Mouse (Mus musculus) forebrain, postnatal 0 days (tissue): ENCODE results near the gene Odf3l2. TPM values are rescaled to one million over a fixed set of nuclear protein-coding genes. Genes with fewer than 3 reads are reported as not detected.

ENCODE experiments used
- ATAC-seq: fragments of 200-750 bp; cut with Nextera tagmentation; 2 replicates; pipeline ENCODE4 v1.8.0; 2017; ENCODE audit warnings: mild to moderate bottlenecking, moderate library complexity
- DNase-seq: peaks from one replicate; pipeline ENCODE4 v3.0.0-alpha.2; 2015
- H3K27ac ChIP-seq: fragments of 300-500 bp; sonication (generic); 2 replicates; pipeline ENCODE4 v1.5.1; 2014; ENCODE audit warnings: low read depth, mild to moderate bottlenecking, antibody characterized with exemption, low read length, moderate library complexity, mixed read lengths
- H3K27me3 ChIP-seq: fragments of 300-500 bp; sonication (generic); 2 replicates; pipeline ENCODE4 v1.6.1; 2014; ENCODE audit warnings: mild to moderate bottlenecking, low read length, mixed read lengths; ENCODE audit not compliant: insufficient read depth
- H3K36me3 ChIP-seq: fragments of 300-500 bp; sonication (generic); 2 replicates; pipeline ENCODE4 v1.6.1; 2014; ENCODE audit warnings: mild to moderate bottlenecking, moderate library complexity; ENCODE audit not compliant: insufficient read depth
- H3K4me1 ChIP-seq: fragments of 300-500 bp; sonication (generic); 2 replicates; pipeline ENCODE4 v1.6.1; 2014; ENCODE audit warnings: antibody characterized with exemption; ENCODE audit not compliant: insufficient read depth
- H3K4me2 ChIP-seq: fragments of 300-500 bp; sonication (generic); 2 replicates; pipeline ENCODE4 v1.6.1; 2014; ENCODE audit warnings: low read depth, mild to moderate bottlenecking, moderate library complexity
- H3K4me3 ChIP-seq: fragments of 300-500 bp; sonication (generic); 2 replicates; pipeline ENCODE4 v1.5.1; 2014; ENCODE audit warnings: low read depth, low read length, mixed read lengths
- H3K9ac ChIP-seq: fragments of 300-500 bp; sonication (generic); 2 replicates; pipeline ENCODE4 v1.6.1; 2014; ENCODE audit warnings: mild to moderate bottlenecking
- H3K9me3 ChIP-seq: fragments of 300-500 bp; sonication (generic); 2 replicates; pipeline ENCODE4 v1.6.1; 2016; ENCODE audit warnings: low read length
- CTCF ChIP-seq: sonication (generic); IDR thresholded peaks from 2 replicates; pipeline ENCODE4 v1.5.1; 2016; ENCODE audit warnings: antibody characterized with exemption, control low read depth, low read depth
- WGBS: fragments of 180-500 bp; shearing (Covaris S2); extraction: QIAGEN DNeasy Blood & Tissue Kit; methylation state at CpG from one replicate; pipeline ENCODE4 v1.1.7; 2014; 5-methylcytosine and 5-hydroxymethylcytosine counted together
- polyA plus RNA-seq: library from polyadenylated mRNA; unstranded; fragments of >200 nt; fragmentation: Nextera tagmentation; extraction: Ambion mirVana; gene quantifications from 2 replicates; pipeline ENCODE4 v1.2.1, GENCODE M21; 2015
- total RNA-seq: library from RNA; depleted of rRNA; stranded (reverse); fragments of >200 nt; gene quantifications from 2 replicates; pipeline ENCODE4 v1.2.3, GENCODE M21; 2014; rRNA removed

Gene Odf3l2
- total RNA-seq (0.38 and 0.52 TPM in 2 replicates), polyA plus RNA-seq (0.44 and 0.81 TPM in 2 replicates)

DNA sequence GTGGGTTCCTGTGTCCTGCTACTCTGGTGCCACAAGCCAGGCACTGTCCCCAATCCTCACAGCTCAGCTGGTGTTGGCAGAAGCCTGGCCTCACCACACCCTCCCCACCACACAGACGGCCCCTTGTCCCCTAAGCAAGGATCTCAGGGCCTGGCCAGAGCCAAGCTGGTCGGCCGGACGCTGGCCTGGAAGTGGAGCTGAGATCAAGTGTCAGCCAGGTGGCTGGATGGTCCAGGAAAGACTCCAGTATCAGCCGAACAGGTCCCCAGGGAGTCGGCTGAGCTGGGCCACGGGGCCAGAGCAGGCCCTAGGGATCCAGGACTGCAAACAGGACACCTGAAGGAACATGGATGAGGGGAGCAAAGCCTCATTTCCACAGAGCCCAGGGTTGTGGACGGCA lies at the start of gene Odf3l2:
Odf3l2 (minus strand) TSS at position 28 of the 400 bp plus-strand sequence.
- Histone ChIP-seq H3K4me1 (no peaks in the 10 kb centered on the region), H3K9me3 (no peaks in the 10 kb centered on the region), H3K4me3 (no peak within 1 kb of the TSS), H3K4me2 (no peak within 1 kb of the TSS), H3K27ac (no peak within 1 kb of the TSS), H3K9ac (no peak within 1 kb of the TSS), H3K36me3 (no peaks in the 10 kb centered on the region), H3K27me3 (no peaks in the 10 kb centered on the region)
- no peak for ATAC-seq
- no peak for DNase-seq
- TF ChIP-seq CTCF, result no peak
- WGBS, result 79% methylated on average over 8 of the region's 8 CpGs

DNA sequence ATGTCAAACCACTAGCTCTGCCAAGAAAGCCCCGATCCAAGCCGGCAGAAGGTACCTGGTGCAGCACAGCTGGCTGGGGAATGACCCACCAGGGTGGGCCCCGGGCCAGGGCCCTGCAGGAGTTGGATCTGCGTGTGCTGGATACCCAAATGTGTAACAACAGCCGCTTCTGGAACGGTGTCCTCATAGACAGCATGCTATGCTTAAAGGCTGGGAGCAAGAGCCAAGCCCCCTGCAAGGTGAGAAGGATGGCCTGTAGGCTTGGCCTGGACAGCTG lies 48.8 kb upstream of the Odf3l2 start:
- Histone ChIP-seq H3K9ac (no peak overlapping the region), H3K4me1 (peaks cover 6% of the 10 kb centered on the region; the same call in 1 of the 2 replicates), H3K27me3 (no peaks in the 10 kb centered on the region), H3K9me3 (no peaks in the 10 kb centered on the region), H3K27ac (no peak overlapping the region), H3K4me2 (no peak overlapping the region), H3K36me3 (peaks cover 6% of the 10 kb centered on the region), H3K4me3 (no peak overlapping the region)
- WGBS, result 76% methylated on average over 6 of the region's 6 CpGs
- ATAC-seq (no peak), DNase-seq (no peak)
- TF ChIP-seq CTCF, result no peak

- WGBS, result 76% methylated on average over 12 of the region's 12 CpGs
- H3K4me2 ChIP-seq, result no peak overlapping the region
- H3K4me3 ChIP-seq, result no peak overlapping the region
- H3K4me1 ChIP-seq, result peaks cover 6% of the 10 kb centered on the region; the same call in 1 of the 2 replicates
- H3K27me3 ChIP-seq, result no peaks in the 10 kb centered on the region
- no peak for TF ChIP-seq CTCF
- H3K36me3 ChIP-seq, result peaks cover 11% of the 10 kb centered on the region
- no peak for DNase-seq
- H3K9ac ChIP-seq, result no peak overlapping the region
- no peak for ATAC-seq
- H3K27ac ChIP-seq, result no peak overlapping the region
- H3K9me3 ChIP-seq, result no peaks in the 10 kb centered on the region
Measured at GRCm38 (mm10) chr10:79693580-79694378, 48.2 kb upstream of the Odf3l2 start.

DNA sequence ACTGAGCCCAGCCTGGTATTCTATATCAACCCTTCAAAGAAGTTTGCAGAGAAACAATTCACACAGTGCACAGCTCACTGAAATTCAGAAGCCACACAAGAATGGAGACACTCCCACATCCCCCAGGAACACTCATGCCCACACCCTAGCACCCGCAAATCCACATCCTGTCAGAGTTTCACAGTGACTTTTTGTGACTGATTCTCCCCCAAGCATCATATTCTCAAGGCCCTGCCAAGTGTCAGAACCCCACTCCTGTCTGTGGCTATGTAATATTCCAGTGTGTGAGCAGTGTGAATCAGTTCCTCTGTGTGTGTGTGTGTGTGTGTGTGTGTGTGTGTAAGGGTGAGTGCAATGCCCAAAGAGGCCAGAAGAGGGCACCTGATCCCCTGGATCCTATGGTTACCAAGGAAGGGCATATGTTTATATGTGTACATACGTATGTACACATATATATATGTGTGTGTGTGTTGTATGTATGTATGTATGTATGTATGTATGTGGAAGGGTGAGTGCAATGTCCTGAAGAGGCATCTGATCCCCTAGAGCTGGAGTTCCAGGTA lies 46.5 kb upstream of the Odf3l2 start:
- Histone ChIP-seq H3K4me2 (no peak overlapping the region), H3K27ac (no peak overlapping the region), H3K36me3 (peaks cover 28% of the 10 kb centered on the region), H3K27me3 (no peaks in the 10 kb centered on the region), H3K4me1 (peaks cover 6% of the 10 kb centered on the region; the same call in 1 of the 2 replicates), H3K9ac (no peak overlapping the region), H3K9me3 (no peaks in the 10 kb centered on the region), H3K4me3 (no peak overlapping the region)
- no peak for DNase-seq
- peak; percentile 43 for TF ChIP-seq CTCF
- ATAC-seq, result no peak
- WGBS, result 91% methylated on average over 2 of the region's 2 CpGs

GRCm38 (mm10) chr10:79689178-79689577 lies 43.6 kb upstream of the Odf3l2 start:
- H3K9me3 ChIP-seq, result no peaks in the 10 kb centered on the region
- H3K9ac ChIP-seq, result no peak overlapping the region
- no peaks in the 10 kb centered on the region for H3K4me1 ChIP-seq
- H3K4me2 ChIP-seq, result no peak overlapping the region
- 97% methylated on average over 3 of the region's 3 CpGs for WGBS
- no peaks in the 10 kb centered on the region for H3K27me3 ChIP-seq
- ATAC-seq, result 0 out of 2 replicates have a peak, but pooled peaks have one; percentile 7
- H3K27ac ChIP-seq, result no peak overlapping the region
- H3K36me3 ChIP-seq, result peaks cover 54% of the 10 kb centered on the region
- no peak for DNase-seq
- no peak overlapping the region for H3K4me3 ChIP-seq
- no peak for TF ChIP-seq CTCF

DNA sequence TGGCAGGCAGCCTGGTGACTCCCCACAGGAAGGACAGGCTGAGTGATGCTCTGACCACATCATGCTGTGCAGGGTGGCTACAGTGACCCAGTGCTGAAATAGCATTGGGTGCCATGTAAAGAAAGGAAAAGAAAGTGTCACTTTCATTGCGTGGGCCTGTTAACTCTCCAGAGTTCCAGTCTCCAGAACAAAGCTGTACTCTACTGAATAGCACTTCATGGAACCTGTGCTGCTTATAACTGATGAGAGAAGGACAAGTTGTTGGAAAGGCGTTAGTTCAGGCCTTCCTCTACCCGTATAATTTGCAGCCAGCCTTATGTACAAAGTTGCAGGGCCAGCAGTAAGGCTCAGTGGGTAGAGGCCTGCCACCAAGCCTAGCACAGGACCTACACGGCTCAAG lies 43.2 kb upstream of the Odf3l2 start, which contains the start of gene Gzmm:
Gzmm (plus strand) TSS at position 301 of the 400 bp plus-strand sequence.
- no peak within 1 kb of the TSS for H3K4me3 ChIP-seq
- H3K9me3 ChIP-seq, result no peaks in the 10 kb centered on the region
- TF ChIP-seq CTCF, result no peak
- H3K9ac ChIP-seq, result no peak within 1 kb of the TSS
- H3K36me3 ChIP-seq, result peaks cover 54% of the 10 kb centered on the region
- DNase-seq (no peak), ATAC-seq (no peak)
- H3K4me1 ChIP-seq, result 0 out of 2 replicates have a peak, but pooled peaks cover 3% of the 10 kb centered on the region
- WGBS, result 73% methylated on average over 4 of the region's 4 CpGs
- H3K27ac ChIP-seq, result no peak within 1 kb of the TSS
- no peaks in the 10 kb centered on the region for H3K27me3 ChIP-seq
- no peak within 1 kb of the TSS for H3K4me2 ChIP-seq

DNA sequence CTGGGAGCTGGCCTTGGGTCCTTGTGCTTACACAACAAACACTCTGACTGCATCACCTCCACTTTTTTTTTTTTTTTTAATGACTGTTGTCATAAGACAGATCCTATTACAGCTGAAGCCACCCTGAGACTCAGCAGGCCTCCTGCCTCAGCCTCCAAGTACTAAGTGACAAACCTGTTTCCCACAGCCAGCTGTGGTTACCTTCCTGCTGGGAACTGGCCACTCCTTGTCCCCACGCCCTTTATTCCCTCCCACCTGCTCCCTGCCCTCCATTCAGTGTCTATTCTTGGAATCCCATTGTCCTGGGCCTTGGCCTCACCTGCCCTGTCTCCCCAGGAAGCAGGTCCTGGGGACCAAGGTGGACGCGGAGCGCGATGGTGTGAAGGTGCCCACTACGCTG lies 42.0 kb upstream of the Odf3l2 start:
- no peak for DNase-seq
- no peak overlapping the region for H3K27ac ChIP-seq
- H3K27me3 ChIP-seq, result no peaks in the 10 kb centered on the region
- WGBS, result 96% methylated on average over 6 of the region's 6 CpGs
- H3K4me3 ChIP-seq, result no peak overlapping the region
- no peak for TF ChIP-seq CTCF
- H3K9ac ChIP-seq, result no peak overlapping the region
- H3K9me3 ChIP-seq, result no peaks in the 10 kb centered on the region
- no peak overlapping the region for H3K4me2 ChIP-seq
- peaks cover 54% of the 10 kb centered on the region for H3K36me3 ChIP-seq
- H3K4me1 ChIP-seq, result 0 out of 2 replicates have a peak, but pooled peaks cover 11% of the 10 kb centered on the region
- no peak for ATAC-seq
